Mouse (Mus musculus): ENCODE results near the gene Gorasp2.

DNA sequence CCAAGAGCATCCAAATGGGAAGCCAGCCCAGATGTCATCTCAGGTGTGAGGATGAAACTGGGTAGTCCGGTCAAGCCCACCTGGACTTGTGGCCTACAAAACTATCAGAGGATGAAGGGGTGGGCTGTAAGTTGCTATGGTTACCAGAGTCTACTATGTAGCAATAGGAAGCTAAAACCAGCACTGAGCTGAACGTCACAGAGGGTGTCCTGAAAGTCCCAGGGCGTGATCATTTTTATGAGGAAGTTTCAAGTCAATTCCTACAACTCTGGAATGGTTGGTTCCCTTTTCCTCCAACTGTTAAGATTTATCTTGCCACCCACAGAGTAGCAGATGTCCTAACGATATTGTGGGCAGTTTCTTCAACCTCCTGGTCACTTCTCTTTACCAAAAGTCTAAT lies 39.1 kb upstream of the Gorasp2 start:
- TF ChIP-seq RAD21 (IDR thresholded peaks at IDR 0.05; ENCODE audit: low read depth, low read length): no peak
- no peak for TF ChIP-seq UBTF (IDR thresholded peaks at IDR 0.05; ENCODE audit: low read depth, low read length)
- no peak for TF ChIP-seq POLR2A (IDR thresholded peaks at IDR 0.05; ENCODE audit: low read depth, low read length)
- TF ChIP-seq MAFK (IDR thresholded peaks at IDR 0.05; ENCODE audit: insufficient replicate concordance, low read length): no peak
- TF ChIP-seq NRF1 (IDR thresholded peaks at IDR 0.05; ENCODE audit: low read depth, low read length): no peak
- TF ChIP-seq CTCF (conservative IDR thresholded peaks at IDR 0.05 in 1 of 2, IDR thresholded peaks at IDR 0.05 in 1 of 2; ENCODE audit: low read depth in 2 of 2, low read length in 2 of 2): no peak
- no peak for TF ChIP-seq USF1 (IDR thresholded peaks at IDR 0.05; ENCODE audit: low read depth, low read length)
- no peak for TF ChIP-seq EP300 (IDR thresholded peaks at IDR 0.05; ENCODE audit: low read length)
- no peak for TF ChIP-seq MXI1 (IDR thresholded peaks at IDR 0.05; ENCODE audit: low read depth, low read length)
